Mouse (Mus musculus): ENCODE results near the gene Ltbr. TPM values are rescaled to one million over a fixed set of nuclear protein-coding genes. Genes with fewer than 3 reads are reported as not detected.
"Not testable (repeated sequence)": the region's sequence is repeated elsewhere in the genome, so short reads cannot be mapped to it uniquely, and the experiment has no call there.

The Ltbr gene
- polyA plus RNA-seq, 1 experiment: 83.0 TPM

DNA sequence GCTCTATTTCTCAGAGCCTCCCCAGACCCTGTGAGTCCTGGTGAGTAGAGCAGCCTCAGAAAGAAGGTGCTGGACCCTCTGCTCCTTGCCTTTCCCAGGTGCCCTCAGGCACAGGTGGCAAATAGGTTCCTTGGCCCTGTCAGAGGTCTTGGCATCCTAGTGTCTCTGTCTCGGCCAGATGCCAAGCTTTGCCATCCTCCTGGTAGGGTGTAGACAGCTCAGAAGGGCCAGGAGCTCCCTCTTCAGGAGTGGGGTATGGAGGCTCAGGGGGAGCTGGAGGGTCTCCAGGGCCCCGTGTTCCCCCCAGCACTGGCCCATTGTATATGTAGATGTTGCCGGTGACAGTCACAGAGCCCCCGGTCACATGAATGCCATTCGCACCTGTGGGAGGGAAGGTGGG is 6.6 kb downstream of the Ltbr start:
- Histone ChIP-seq H3K79me3 (ENCODE audit: low read depth) (no peaks in the 10 kb centered on the region), H3K27me3 (ENCODE audit: control insufficient read depth, insufficient read depth, insufficient read length) (no peaks in the 10 kb centered on the region), H3ac (ENCODE audit: control insufficient read depth, insufficient read length, low read depth) (no peak overlapping the region), H3K79me2 (ENCODE audit: control insufficient read depth, insufficient read depth) (peaks cover 3% of the 10 kb centered on the region), H3K36me3 (ENCODE audit: control insufficient read depth, insufficient read depth) (peaks cover 31% of the 10 kb centered on the region), H3K4me3 (ENCODE audit: insufficient read depth, poor library complexity, severe bottlenecking) (no peak overlapping the region)
- TF ChIP-seq MAX (IDR thresholded peaks at IDR 0.05): no peak
- no peak for TF ChIP-seq MYOG (IDR thresholded peaks at IDR 0.05; ENCODE audit: control insufficient read depth, extremely low read depth, insufficient read length)
- no peak for TF ChIP-seq USF1 (IDR thresholded peaks at IDR 0.05; ENCODE audit: low read depth)
- no peak for TF ChIP-seq FOSL1 (IDR thresholded peaks at IDR 0.05; ENCODE audit: insufficient read depth, low read length, poor library complexity, severe bottlenecking)
- TF ChIP-seq MYOD1 (IDR thresholded peaks at IDR 0.05; ENCODE audit: control insufficient read depth, insufficient read length, low read depth): no peak
- no peak for TF ChIP-seq CEBPB (IDR thresholded peaks at IDR 0.05; ENCODE audit: low read depth)
- no peak for TF ChIP-seq CTCF (IDR thresholded peaks at IDR 0.05; ENCODE audit: control insufficient read depth, insufficient read depth, insufficient read length)

DNA sequence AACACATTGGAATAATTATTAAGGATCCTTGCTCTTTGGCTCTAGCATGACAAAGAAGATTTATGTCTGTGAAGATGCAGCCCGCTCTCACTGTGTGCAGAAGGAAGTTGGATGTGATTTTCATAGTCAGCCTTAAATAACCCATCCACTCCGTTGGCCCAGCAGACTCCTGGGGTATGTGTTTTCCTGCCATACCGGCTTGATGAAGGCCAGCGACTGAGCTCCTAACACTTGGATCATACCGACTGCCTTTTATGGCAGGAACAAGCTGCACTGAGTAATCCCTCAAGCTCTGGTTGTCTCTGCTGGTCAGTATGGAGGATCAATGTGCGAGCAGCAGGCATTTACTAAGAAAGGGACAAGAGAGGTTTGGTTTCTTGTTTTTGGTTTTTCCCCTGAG is 8.2 kb downstream of the Ltbr start:
- TF ChIP-seq FOSL1 (IDR thresholded peaks at IDR 0.05; ENCODE audit: insufficient read depth, low read length, poor library complexity, severe bottlenecking): no peak
- no peak for TF ChIP-seq CEBPB (IDR thresholded peaks at IDR 0.05; ENCODE audit: low read depth)
- no peak for TF ChIP-seq MYOG (IDR thresholded peaks at IDR 0.05; ENCODE audit: control insufficient read depth, extremely low read depth, insufficient read length)
- TF ChIP-seq MYOD1 (IDR thresholded peaks at IDR 0.05; ENCODE audit: control insufficient read depth, insufficient read length, low read depth): no peak
- no peak for TF ChIP-seq CTCF (IDR thresholded peaks at IDR 0.05; ENCODE audit: control insufficient read depth, insufficient read depth, insufficient read length)
- H3K27me3 ChIP-seq (ENCODE audit: control insufficient read depth, insufficient read depth, insufficient read length): no peaks in the 10 kb centered on the region
- no peaks in the 10 kb centered on the region for H3K79me2 ChIP-seq (ENCODE audit: control insufficient read depth, insufficient read depth)
- H3K79me3 ChIP-seq (ENCODE audit: low read depth): no peaks in the 10 kb centered on the region
- no peak overlapping the region for H3ac ChIP-seq (ENCODE audit: control insufficient read depth, insufficient read length, low read depth)
- H3K4me3 ChIP-seq (ENCODE audit: insufficient read depth, poor library complexity, severe bottlenecking): no peak overlapping the region
- peaks cover 19% of the 10 kb centered on the region for H3K36me3 ChIP-seq (ENCODE audit: control insufficient read depth, insufficient read depth)

DNA sequence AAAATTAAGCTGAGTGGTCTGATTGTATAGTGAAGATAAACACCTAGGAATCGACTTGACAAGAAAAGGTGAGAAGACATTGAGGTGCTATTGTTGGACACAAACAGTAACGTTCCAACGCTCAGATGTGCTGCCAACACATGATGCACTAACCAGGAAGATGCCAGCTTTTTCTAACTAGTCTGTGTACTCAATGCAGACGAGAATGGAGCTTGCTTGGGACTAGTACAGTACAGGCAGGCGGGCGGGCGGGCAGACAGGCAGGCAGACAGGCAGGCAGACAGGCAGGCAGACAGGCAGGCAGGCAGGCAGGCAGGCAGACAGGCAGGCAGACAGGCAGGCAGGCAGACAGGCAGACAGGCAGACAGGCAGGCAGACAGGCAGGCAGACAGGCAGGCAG is 9.3 kb downstream of the Ltbr start:
- not testable (repeated sequence) for H3K4me3 ChIP-seq (ENCODE audit: insufficient read depth, poor library complexity, severe bottlenecking); H3K79me3 ChIP-seq (ENCODE audit: low read depth); H3K79me2 ChIP-seq (ENCODE audit: control insufficient read depth, insufficient read depth); H3ac ChIP-seq (ENCODE audit: control insufficient read depth, insufficient read length, low read depth); H3K27me3 ChIP-seq (ENCODE audit: control insufficient read depth, insufficient read depth, insufficient read length)
- H3K36me3 ChIP-seq (ENCODE audit: control insufficient read depth, insufficient read depth): peaks cover 12% of the 10 kb centered on the region

DNA sequence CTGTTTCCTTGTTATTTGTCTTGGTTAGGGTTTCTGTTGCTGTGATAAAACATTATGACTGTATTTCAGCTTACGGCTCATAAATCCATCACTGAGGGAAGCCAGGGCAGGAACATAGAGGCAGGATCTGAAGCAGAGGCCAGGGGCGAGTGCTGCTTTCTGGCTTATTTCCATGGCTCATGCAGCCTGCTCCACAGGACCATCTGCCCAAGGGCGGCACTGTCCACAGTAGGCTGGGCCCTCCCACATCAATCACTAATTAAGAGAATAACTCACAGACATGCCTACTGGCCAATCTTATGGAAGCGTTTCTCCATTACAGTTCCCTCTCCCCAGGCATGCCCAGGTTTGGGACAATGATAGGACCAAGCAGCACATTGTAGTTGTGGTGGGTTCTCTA is 10.4 kb downstream of the Ltbr start:
- H3K79me2 ChIP-seq (ENCODE audit: control insufficient read depth, insufficient read depth): no peaks in the 10 kb centered on the region
- TF ChIP-seq CTCF (IDR thresholded peaks at IDR 0.05; ENCODE audit: control insufficient read depth, insufficient read depth, insufficient read length) (no peak), MYOG (IDR thresholded peaks at IDR 0.05; ENCODE audit: control insufficient read depth, extremely low read depth, insufficient read length) (no peak), MYOD1 (IDR thresholded peaks at IDR 0.05; ENCODE audit: control insufficient read depth, insufficient read length, low read depth) (no peak), FOSL1 (IDR thresholded peaks at IDR 0.05; ENCODE audit: insufficient read depth, low read length, poor library complexity, severe bottlenecking) (no peak), CEBPB (IDR thresholded peaks at IDR 0.05; ENCODE audit: low read depth) (no peak), MAX (IDR thresholded peaks at IDR 0.05) (no peak), USF1 (IDR thresholded peaks at IDR 0.05; ENCODE audit: low read depth) (no peak)
- H3K36me3 ChIP-seq (ENCODE audit: control insufficient read depth, insufficient read depth): peaks cover 8% of the 10 kb centered on the region
- no peak overlapping the region for H3K4me3 ChIP-seq (ENCODE audit: insufficient read depth, poor library complexity, severe bottlenecking)
- no peaks in the 10 kb centered on the region for H3K27me3 ChIP-seq (ENCODE audit: control insufficient read depth, insufficient read depth, insufficient read length)
- H3ac ChIP-seq (ENCODE audit: control insufficient read depth, insufficient read length, low read depth): no peak overlapping the region
- H3K79me3 ChIP-seq (ENCODE audit: low read depth): no peaks in the 10 kb centered on the region

DNA sequence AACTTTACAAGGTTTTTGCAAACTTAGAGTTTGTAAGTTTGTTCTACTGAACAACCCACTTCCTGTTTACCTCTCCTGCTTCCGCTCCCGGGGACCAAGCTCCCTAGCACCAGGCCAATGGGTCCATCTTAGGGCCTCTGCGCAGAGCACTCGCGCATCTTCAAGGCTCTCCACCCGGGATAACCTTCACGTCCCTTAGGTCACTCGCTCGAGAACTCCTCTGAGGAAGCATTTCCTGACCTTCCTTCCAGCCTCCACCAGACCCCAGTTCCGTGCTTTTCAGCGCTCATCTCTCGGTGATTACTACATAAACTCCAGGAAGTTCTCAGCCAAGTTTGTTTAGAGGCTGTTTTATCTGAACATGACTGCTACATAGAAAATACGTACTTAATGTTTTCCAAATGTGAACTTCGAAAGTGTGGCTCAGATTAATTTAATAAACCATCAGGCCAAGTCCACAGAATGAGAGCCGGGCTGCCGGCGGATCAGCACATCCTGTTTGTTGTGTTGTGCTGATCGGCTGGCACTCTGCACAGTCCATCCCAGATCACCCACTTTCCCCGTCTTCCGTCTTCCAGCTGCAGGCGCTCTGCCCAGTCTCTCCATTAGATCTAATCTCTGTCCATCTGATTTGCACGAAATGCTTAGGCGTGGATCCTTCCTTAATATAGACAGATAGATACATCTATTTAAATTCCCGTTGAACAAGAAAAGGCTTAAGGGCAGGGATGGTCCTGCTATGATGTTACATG is 11.3 kb downstream of the Ltbr start:
- Histone ChIP-seq H3K79me2 (ENCODE audit: control insufficient read depth, insufficient read depth) (no peaks in the 10 kb centered on the region), H3K4me3 (ENCODE audit: insufficient read depth, poor library complexity, severe bottlenecking) (no peak overlapping the region), H3K36me3 (ENCODE audit: control insufficient read depth, insufficient read depth) (peaks cover 8% of the 10 kb centered on the region), H3K79me3 (ENCODE audit: low read depth) (no peaks in the 10 kb centered on the region), H3K27me3 (ENCODE audit: control insufficient read depth, insufficient read depth, insufficient read length) (no peaks in the 10 kb centered on the region), H3ac (ENCODE audit: control insufficient read depth, insufficient read length, low read depth) (no peak overlapping the region)
- TF ChIP-seq CEBPB (IDR thresholded peaks at IDR 0.05; ENCODE audit: low read depth) (no peak), USF1 (IDR thresholded peaks at IDR 0.05; ENCODE audit: low read depth) (no peak), MYOG (IDR thresholded peaks at IDR 0.05; ENCODE audit: control insufficient read depth, extremely low read depth, insufficient read length) (no peak), FOSL1 (IDR thresholded peaks at IDR 0.05; ENCODE audit: insufficient read depth, low read length, poor library complexity, severe bottlenecking) (no peak), MYOD1 (IDR thresholded peaks at IDR 0.05; ENCODE audit: control insufficient read depth, insufficient read length, low read depth) (no peak), MAX (IDR thresholded peaks at IDR 0.05) (no peak), CTCF (IDR thresholded peaks at IDR 0.05; ENCODE audit: control insufficient read depth, insufficient read depth, insufficient read length) (no peak)

DNA sequence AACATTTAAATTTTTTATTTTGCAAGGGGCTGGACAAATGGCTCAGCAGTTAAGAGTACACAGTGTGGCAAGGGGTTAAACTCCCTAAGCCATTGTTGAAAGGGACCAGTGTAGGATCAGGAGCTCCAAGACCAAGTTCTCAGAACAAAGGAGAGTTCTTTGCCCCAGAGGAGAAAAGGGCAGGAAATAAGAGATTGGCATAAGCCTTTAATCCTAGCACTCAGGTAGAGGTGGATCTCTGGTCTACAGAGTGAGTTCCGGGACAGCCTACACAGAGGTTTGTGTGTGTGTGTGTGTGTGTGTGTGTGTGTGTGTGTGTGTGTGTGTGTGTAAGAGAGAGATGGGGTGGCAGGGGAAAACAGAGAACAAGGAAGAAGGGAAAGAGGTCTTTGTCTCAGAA is 12.7 kb downstream of the Ltbr start:
- Histone ChIP-seq H3K79me2 (ENCODE audit: control insufficient read depth, insufficient read depth) (no peaks in the 10 kb centered on the region), H3K36me3 (ENCODE audit: control insufficient read depth, insufficient read depth) (no peaks in the 10 kb centered on the region), H3ac (ENCODE audit: control insufficient read depth, insufficient read length, low read depth) (no peak overlapping the region), H3K79me3 (ENCODE audit: low read depth) (no peaks in the 10 kb centered on the region), H3K27me3 (ENCODE audit: control insufficient read depth, insufficient read depth, insufficient read length) (no peaks in the 10 kb centered on the region), H3K4me3 (ENCODE audit: insufficient read depth, poor library complexity, severe bottlenecking) (no peak overlapping the region)
- no peak for TF ChIP-seq MYOD1 (IDR thresholded peaks at IDR 0.05; ENCODE audit: control insufficient read depth, insufficient read length, low read depth)
- TF ChIP-seq MAX (IDR thresholded peaks at IDR 0.05): no peak
